Mouse (Mus musculus) neural tube, embryonic 15.5 days (tissue): ENCODE results near the gene Rdh7. TPM values are rescaled to one million over a fixed set of nuclear protein-coding genes. Genes with fewer than 3 reads are reported as not detected.

Experiments
- ATAC-seq: fragments of 200-750 bp; cut with Nextera tagmentation; 2 replicates; pipeline ENCODE4 v1.8.0; 2017; ENCODE audit warnings: mild to moderate bottlenecking, moderate TSS enrichment, moderate library complexity; ENCODE audit not compliant: low FRiP score
- H3K27ac ChIP-seq: fragments of 300-500 bp; sonication (generic); replicated peaks from 2 replicates; pipeline ENCODE4 v1.5.1; 2015; ENCODE audit warnings: mild to moderate bottlenecking, inconsistent platforms
- H3K27me3 ChIP-seq: fragments of 300-500 bp; sonication (generic); replicated peaks from 2 replicates; pipeline ENCODE4 v1.6.1; 2015; ENCODE audit warnings: inconsistent platforms
- H3K36me3 ChIP-seq: fragments of 300-500 bp; sonication (generic); 2 replicates; pipeline ENCODE4 v1.6.1; 2015; ENCODE audit warnings: inconsistent platforms
- H3K4me1 ChIP-seq: fragments of 300-500 bp; sonication (generic); 2 replicates; pipeline ENCODE4 v1.6.1; 2015; ENCODE audit warnings: inconsistent platforms
- H3K4me2 ChIP-seq: fragments of 300-500 bp; sonication (generic); 2 replicates; pipeline ENCODE4 v1.6.1; 2015; ENCODE audit warnings: inconsistent platforms, mild to moderate bottlenecking, moderate library complexity
- H3K4me3 ChIP-seq: fragments of 300-500 bp; sonication (generic); replicated peaks from 2 replicates; pipeline ENCODE4 v1.5.1; 2015; ENCODE audit warnings: mild to moderate bottlenecking, inconsistent platforms
- H3K9ac ChIP-seq: fragments of 300-500 bp; sonication (generic); replicated peaks from 2 replicates; pipeline ENCODE4 v1.6.1; 2015; ENCODE audit warnings: mild to moderate bottlenecking, inconsistent platforms
- H3K9me3 ChIP-seq: fragments of 300-500 bp; sonication (generic); replicated peaks from 2 replicates; pipeline ENCODE4 v1.6.1; 2016; ENCODE audit warnings: inconsistent platforms
- WGBS: fragments of 180-500 bp; shearing (Covaris S2); methylation state at CpG from one replicate; pipeline ENCODE4 v1.1.7; 2015; ENCODE audit warnings: mixed read lengths; 5-methylcytosine and 5-hydroxymethylcytosine counted together
- polyA plus RNA-seq: library from polyadenylated mRNA; unstranded; fragments of >200 nt; fragmentation: Nextera tagmentation; extraction: Ambion mirVana; gene quantifications from 2 replicates; pipeline ENCODE4 v1.2.1, GENCODE M21; 2015

Rdh7 gene
- polyA plus RNA-seq, 1 experiment from 2014 or later, result not detected

GRCm38 (mm10) chr10:127891481-127891880 is 2.9 kb upstream of the Rdh7 start:
- H3K27me3 ChIP-seq, result no peaks in the 10 kb centered on the region
- WGBS, result 93% methylated on average over 1 of the region's 1 CpGs
- no peak overlapping the region for H3K9ac ChIP-seq
- no peak for ATAC-seq
- H3K27ac ChIP-seq, result no peak overlapping the region
- no peaks in the 10 kb centered on the region for H3K36me3 ChIP-seq
- H3K4me1 ChIP-seq, result peaks cover 8% of the 10 kb centered on the region
- no peak overlapping the region for H3K4me2 ChIP-seq
- H3K9me3 ChIP-seq, result no peaks in the 10 kb centered on the region
- no peak overlapping the region for H3K4me3 ChIP-seq

GRCm38 (mm10) chr10:127886971-127887370 is 1.6 kb downstream of the Rdh7 start:
- 83% methylated on average over 4 of the region's 4 CpGs for WGBS
- peaks cover 8% of the 10 kb centered on the region for H3K4me1 ChIP-seq
- no peak overlapping the region for H3K4me2 ChIP-seq
- no peak for ATAC-seq
- no peaks in the 10 kb centered on the region for H3K9me3 ChIP-seq
- H3K4me3 ChIP-seq, result no peak overlapping the region
- H3K9ac ChIP-seq, result no peak overlapping the region
- no peak overlapping the region for H3K27ac ChIP-seq
- no peaks in the 10 kb centered on the region for H3K27me3 ChIP-seq
- no peaks in the 10 kb centered on the region for H3K36me3 ChIP-seq

- ATAC-seq, result no peak
- no peak overlapping the region for H3K9ac ChIP-seq
- no peak overlapping the region for H3K27ac ChIP-seq
- WGBS, result 62% methylated on average over 1 of the region's 1 CpGs
- no peak overlapping the region for H3K4me2 ChIP-seq
- H3K4me1 ChIP-seq, result peaks cover 8% of the 10 kb centered on the region
- H3K4me3 ChIP-seq, result no peak overlapping the region
- no peaks in the 10 kb centered on the region for H3K27me3 ChIP-seq
- no peaks in the 10 kb centered on the region for H3K9me3 ChIP-seq
- H3K36me3 ChIP-seq, result no peaks in the 10 kb centered on the region
Observed at GRCm38 (mm10) chr10:127886551-127886950, 2.1 kb downstream of the Rdh7 start.

GRCm38 (mm10) chr10:127881041-127881440 is 7.6 kb downstream of the Rdh7 start:
- no peaks in the 10 kb centered on the region for H3K9me3 ChIP-seq
- H3K27ac ChIP-seq, result no peak overlapping the region
- no peaks in the 10 kb centered on the region for H3K4me1 ChIP-seq
- no peak for ATAC-seq
- WGBS, result 81% methylated on average over 4 of the region's 4 CpGs
- H3K9ac ChIP-seq, result no peak overlapping the region
- no peak overlapping the region for H3K4me3 ChIP-seq
- H3K27me3 ChIP-seq, result no peaks in the 10 kb centered on the region
- no peaks in the 10 kb centered on the region for H3K36me3 ChIP-seq
- no peak overlapping the region for H3K4me2 ChIP-seq

- Histone ChIP-seq H3K9ac (no peak overlapping the region), H3K4me1 (no peaks in the 10 kb centered on the region), H3K4me2 (no peak overlapping the region), H3K36me3 (no peaks in the 10 kb centered on the region), H3K27ac (no peak overlapping the region), H3K9me3 (no peaks in the 10 kb centered on the region), H3K4me3 (no peak overlapping the region), H3K27me3 (no peaks in the 10 kb centered on the region)
- 92% methylated on average over 3 of the region's 3 CpGs for WGBS
- ATAC-seq, result no peak
Observed at GRCm38 (mm10) chr10:127879155-127879688, 9.4 kb downstream of the Rdh7 start.

- no peaks in the 10 kb centered on the region for H3K4me1 ChIP-seq
- ATAC-seq, result no peak
- H3K9me3 ChIP-seq, result no peaks in the 10 kb centered on the region
- H3K27me3 ChIP-seq, result no peaks in the 10 kb centered on the region
- 79% methylated on average over 3 of the region's 3 CpGs for WGBS
- no peaks in the 10 kb centered on the region for H3K36me3 ChIP-seq
- no peak overlapping the region for H3K4me2 ChIP-seq
- H3K9ac ChIP-seq, result no peak overlapping the region
- H3K27ac ChIP-seq, result no peak overlapping the region
- no peak overlapping the region for H3K4me3 ChIP-seq
Observed at GRCm38 (mm10) chr10:127878262-127879057, 10.2 kb downstream of the Rdh7 start.

GRCm38 (mm10) chr10:127877681-127878080 is 10.9 kb downstream of the Rdh7 start:
- Histone ChIP-seq H3K9ac (no peak overlapping the region), H3K9me3 (no peaks in the 10 kb centered on the region), H3K27ac (no peak overlapping the region), H3K4me1 (no peaks in the 10 kb centered on the region), H3K27me3 (no peaks in the 10 kb centered on the region), H3K36me3 (no peaks in the 10 kb centered on the region), H3K4me3 (no peak overlapping the region), H3K4me2 (no peak overlapping the region)
- 64% methylated on average over 2 of the region's 2 CpGs for WGBS
- ATAC-seq, result no peak

GRCm38 (mm10) chr10:127872484-127872883 is 16.1 kb downstream of the Rdh7 start:
- no peak overlapping the region for H3K27ac ChIP-seq
- H3K27me3 ChIP-seq, result no peaks in the 10 kb centered on the region
- H3K4me1 ChIP-seq, result no peaks in the 10 kb centered on the region
- no peak overlapping the region for H3K4me2 ChIP-seq
- no peak for ATAC-seq
- no peak overlapping the region for H3K4me3 ChIP-seq
- no peaks in the 10 kb centered on the region for H3K9me3 ChIP-seq
- no peak overlapping the region for H3K9ac ChIP-seq
- no peaks in the 10 kb centered on the region for H3K36me3 ChIP-seq
- WGBS, result 80% methylated on average over 4 of the region's 4 CpGs

- no peaks in the 10 kb centered on the region for H3K36me3 ChIP-seq
Observed at GRCm38 (mm10) chr10:127866232-127866631, 22.4 kb downstream of the Rdh7 start, which contains the start of gene Rdh16f2. Rdh16f2 (plus strand) TSS chr10:127866474.

GRCm38 (mm10) chr10:127864931-127865330 is 23.7 kb downstream of the Rdh7 start:
- H3K27me3 ChIP-seq, result no peaks in the 10 kb centered on the region
- H3K9ac ChIP-seq, result no peak overlapping the region
- H3K4me2 ChIP-seq, result no peak overlapping the region
- H3K36me3 ChIP-seq, result no peaks in the 10 kb centered on the region
- ATAC-seq, result no peak
- no peak overlapping the region for H3K27ac ChIP-seq
- H3K4me1 ChIP-seq, result no peaks in the 10 kb centered on the region
- no peak overlapping the region for H3K4me3 ChIP-seq
- H3K9me3 ChIP-seq, result no peaks in the 10 kb centered on the region

More at GRCm38 (mm10) chr10:127866232-127866631, 22.4 kb downstream of the Rdh7 start, which contains the start of gene Rdh16f2:
- H3K9me3 ChIP-seq, result no peaks in the 10 kb centered on the region
- H3K4me1 ChIP-seq, result no peaks in the 10 kb centered on the region
- H3K27ac ChIP-seq, result no peak within 1 kb of the TSS
- no peak within 1 kb of the TSS for H3K4me2 ChIP-seq
- ATAC-seq, result no peak
- 88% methylated on average over 3 of the region's 3 CpGs for WGBS
- H3K4me3 ChIP-seq, result no peak within 1 kb of the TSS
- H3K9ac ChIP-seq, result no peak within 1 kb of the TSS
- H3K27me3 ChIP-seq, result no peaks in the 10 kb centered on the region

- no peak overlapping the region for H3K27ac ChIP-seq
- H3K4me1 ChIP-seq, result no peaks in the 10 kb centered on the region
- no peak for ATAC-seq
- H3K4me3 ChIP-seq, result no peak overlapping the region
- H3K4me2 ChIP-seq, result no peak overlapping the region
- no peaks in the 10 kb centered on the region for H3K36me3 ChIP-seq
- H3K9ac ChIP-seq, result no peak overlapping the region
- no peaks in the 10 kb centered on the region for H3K9me3 ChIP-seq
- no peaks in the 10 kb centered on the region for H3K27me3 ChIP-seq
Observed at GRCm38 (mm10) chr10:127856376-127856775, 32.2 kb downstream of the Rdh7 start.

GRCm38 (mm10) chr10:127849628-127850027 is 39.0 kb downstream of the Rdh7 start, which contains the start of gene Rdh19:
Rdh19 (plus strand) TSS chr10:127849928.
- Histone ChIP-seq H3K27me3 (no peaks in the 10 kb centered on the region), H3K9me3 (no peaks in the 10 kb centered on the region), H3K9ac (no peak within 1 kb of the TSS), H3K36me3 (no peaks in the 10 kb centered on the region), H3K4me1 (no peaks in the 10 kb centered on the region), H3K4me3 (no peak within 1 kb of the TSS), H3K27ac (no peak within 1 kb of the TSS), H3K4me2 (no peak within 1 kb of the TSS)
- ATAC-seq, result no peak
- 87% methylated on average over 1 of the region's 1 CpGs for WGBS
